Mouse (Mus musculus) heart, embryonic 16.5 days (tissue): ENCODE results near the gene Snx6. TPM values are rescaled to one million over a fixed set of nuclear protein-coding genes. Genes with fewer than 3 reads are reported as not detected.

ENCODE experiments used
- ATAC-seq: fragments of 200-750 bp; cut with Nextera tagmentation; replicated peaks from 2 replicates; pipeline ENCODE4 v1.8.0; 2017; ENCODE audit warnings: moderate number of reproducible peaks; ENCODE audit not compliant: insufficient read depth, low FRiP score; ENCODE audit errors: extremely low read depth
- H3K27ac ChIP-seq: fragments of 300-500 bp; sonication (generic); 2 replicates; pipeline ENCODE4 v1.5.1; 2014; ENCODE audit warnings: mild to moderate bottlenecking, low read length, control low read depth, moderate library complexity
- H3K27me3 ChIP-seq: fragments of 300-500 bp; sonication (generic); 2 replicates; pipeline ENCODE4 v1.6.1; 2014; ENCODE audit warnings: low read length, mixed read lengths; ENCODE audit not compliant: control insufficient read depth, insufficient read depth
- H3K36me3 ChIP-seq: fragments of 300-500 bp; sonication (generic); 2 replicates; pipeline ENCODE4 v1.6.1; 2014; ENCODE audit not compliant: control insufficient read depth, insufficient read depth
- H3K4me1 ChIP-seq: fragments of 300-500 bp; sonication (generic); 2 replicates; pipeline ENCODE4 v1.6.1; 2014; ENCODE audit warnings: low read length, mixed read lengths; ENCODE audit not compliant: control insufficient read depth, insufficient read depth
- H3K4me2 ChIP-seq: fragments of 300-500 bp; sonication (generic); 2 replicates; pipeline ENCODE4 v1.6.1; 2014; ENCODE audit warnings: low read depth, mild to moderate bottlenecking, control low read depth, low read length
- H3K4me3 ChIP-seq: fragments of 300-500 bp; sonication (generic); 2 replicates; pipeline ENCODE4 v1.5.1; 2014; ENCODE audit warnings: mild to moderate bottlenecking, control low read depth, low read length
- H3K9ac ChIP-seq: fragments of 300-500 bp; sonication (generic); 2 replicates; pipeline ENCODE4 v1.6.1; 2014; ENCODE audit warnings: low read length, control low read depth
- H3K9me3 ChIP-seq: fragments of 300-500 bp; sonication (generic); replicated peaks from 2 replicates; pipeline ENCODE4 v1.6.1; 2016; ENCODE audit warnings: low read length; ENCODE audit not compliant: control insufficient read depth
- WGBS: fragments of 180-500 bp; shearing (Covaris S2); extraction: QIAGEN DNeasy Blood & Tissue Kit; methylation state at CpG from one replicate; pipeline ENCODE4 v1.1.7; 2014; 5-methylcytosine and 5-hydroxymethylcytosine counted together
- polyA plus RNA-seq: library from polyadenylated mRNA; unstranded; fragments of >200 nt; fragmentation: Nextera tagmentation; extraction: Ambion mirVana; gene quantifications from 2 replicates; pipeline ENCODE4 v1.2.1, GENCODE M21; 2015

The Snx6 gene
- polyA plus RNA-seq = 98.0 and 107 TPM in 2 replicates

DNA sequence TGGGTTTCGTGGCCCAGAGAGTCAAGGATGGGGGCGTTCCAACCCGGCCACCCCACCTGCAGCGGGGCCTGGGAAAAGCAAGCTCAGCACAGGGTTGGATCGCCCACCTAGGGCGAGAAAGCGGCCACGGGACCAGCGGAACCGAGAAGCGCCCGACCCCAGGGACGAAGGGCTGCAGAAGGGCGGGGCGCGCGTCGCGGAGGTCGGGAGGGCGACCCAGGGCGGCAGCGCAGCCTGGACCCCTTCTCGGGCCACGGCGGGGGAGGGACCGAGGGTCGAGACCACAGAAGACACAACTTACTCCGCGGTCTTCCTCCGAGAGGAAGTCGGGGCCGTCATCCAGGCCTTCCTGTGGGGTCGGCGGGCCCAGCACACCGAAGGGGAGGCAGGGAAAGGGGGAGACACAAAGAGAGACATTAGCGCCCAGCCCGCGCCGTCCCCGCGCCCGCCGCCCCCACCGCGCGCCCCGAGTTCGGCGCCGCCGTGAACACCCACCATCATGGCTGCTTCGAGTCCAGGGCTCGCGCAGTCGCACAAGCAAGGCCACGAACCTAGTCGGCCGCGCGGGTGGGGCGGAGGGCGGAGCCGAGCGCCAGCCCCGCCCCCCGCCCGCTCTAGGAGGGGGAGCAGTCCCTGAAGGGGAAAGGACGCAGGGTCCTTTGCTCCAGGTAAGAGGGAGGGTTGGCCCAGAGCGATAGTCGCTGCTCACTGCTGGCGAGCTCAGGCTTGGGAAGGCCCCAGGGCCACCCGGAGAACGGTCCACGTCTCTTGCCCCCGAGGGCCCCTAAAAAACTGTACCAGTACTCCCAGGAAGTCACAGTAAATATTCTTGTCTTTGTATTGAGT, at the start of gene Snx6:
TSS of gene Snx6 (minus strand) at position 551 of the 846 bp plus-strand sequence.
- Histone ChIP-seq H3K4me1 (peaks cover 19% of the 10 kb centered on the region), H3K27me3 (no peaks in the 10 kb centered on the region), H3K4me3 (peak within 1 kb of the TSS; percentile 77), H3K27ac (peak within 1 kb of the TSS; percentile 90), H3K4me2 (peak within 1 kb of the TSS; percentile 74), H3K36me3 (no peaks in the 10 kb centered on the region), H3K9ac (peak within 1 kb of the TSS; percentile 100), H3K9me3 (no peaks in the 10 kb centered on the region)
- under 1% methylated on average over 76 of the region's 76 CpGs for WGBS
- peak; percentile 96 for ATAC-seq

- Histone ChIP-seq H3K36me3 (no peaks in the 10 kb centered on the region), H3K4me3 (no peak overlapping the region), H3K9ac (no peak overlapping the region), H3K4me2 (no peak overlapping the region), H3K27ac (no peak overlapping the region), H3K9me3 (no peaks in the 10 kb centered on the region), H3K4me1 (no peaks in the 10 kb centered on the region), H3K27me3 (no peaks in the 10 kb centered on the region)
- ATAC-seq = no peak
Measured at GRCm38 (mm10) chr12:54844415-54844814, 48.9 kb upstream of the Snx6 start.

- Histone ChIP-seq H3K36me3 (no peaks in the 10 kb centered on the region), H3K9me3 (no peaks in the 10 kb centered on the region), H3K4me1 (peaks cover 2% of the 10 kb centered on the region; the same call in 1 of the 2 replicates), H3K4me3 (no peak overlapping the region), H3K27me3 (no peaks in the 10 kb centered on the region), H3K4me2 (no peak overlapping the region), H3K9ac (no peak overlapping the region), H3K27ac (no peak overlapping the region)
- WGBS = 88% methylated on average over 1 of the region's 1 CpGs
- no peak for ATAC-seq
Measured at GRCm38 (mm10) chr12:54841576-54841975, 46.1 kb upstream of the Snx6 start.

DNA sequence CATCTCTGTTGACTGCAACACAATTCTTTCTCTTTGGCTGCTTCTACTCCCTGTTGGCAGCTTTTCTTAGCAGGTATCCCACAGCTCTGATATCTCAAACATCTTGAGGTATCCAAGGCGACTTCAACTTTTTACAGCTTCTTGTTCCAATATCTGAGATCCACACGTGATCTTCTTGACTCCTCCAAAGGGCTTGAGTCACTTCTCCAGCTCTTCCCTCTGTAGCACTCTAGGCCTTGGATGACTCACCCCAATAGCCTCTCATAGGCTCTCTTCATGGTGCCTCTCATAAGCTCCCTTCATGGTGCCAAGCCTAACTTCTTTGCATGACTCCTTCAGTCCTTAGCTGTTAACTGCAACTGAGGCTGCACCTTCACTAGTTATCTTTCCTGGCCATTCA, 44.3 kb upstream of the Snx6 start:
- no peaks in the 10 kb centered on the region for H3K27me3 ChIP-seq
- H3K27ac ChIP-seq = no peak overlapping the region
- 69% methylated on average over 2 of the region's 2 CpGs for WGBS
- no peak overlapping the region for H3K9ac ChIP-seq
- H3K4me2 ChIP-seq = no peak overlapping the region
- H3K4me3 ChIP-seq = no peak overlapping the region
- no peak for ATAC-seq
- no peaks in the 10 kb centered on the region for H3K9me3 ChIP-seq
- H3K36me3 ChIP-seq = no peaks in the 10 kb centered on the region
- H3K4me1 ChIP-seq = peaks cover 17% of the 10 kb centered on the region

GRCm38 (mm10) chr12:54838931-54839330, 43.4 kb upstream of the Snx6 start:
- Histone ChIP-seq H3K36me3 (no peaks in the 10 kb centered on the region), H3K27ac (no peak overlapping the region), H3K27me3 (no peaks in the 10 kb centered on the region), H3K9ac (no peak overlapping the region), H3K9me3 (no peaks in the 10 kb centered on the region), H3K4me2 (no peak overlapping the region), H3K4me3 (no peak overlapping the region), H3K4me1 (peaks cover 22% of the 10 kb centered on the region)
- ATAC-seq = no peak

DNA sequence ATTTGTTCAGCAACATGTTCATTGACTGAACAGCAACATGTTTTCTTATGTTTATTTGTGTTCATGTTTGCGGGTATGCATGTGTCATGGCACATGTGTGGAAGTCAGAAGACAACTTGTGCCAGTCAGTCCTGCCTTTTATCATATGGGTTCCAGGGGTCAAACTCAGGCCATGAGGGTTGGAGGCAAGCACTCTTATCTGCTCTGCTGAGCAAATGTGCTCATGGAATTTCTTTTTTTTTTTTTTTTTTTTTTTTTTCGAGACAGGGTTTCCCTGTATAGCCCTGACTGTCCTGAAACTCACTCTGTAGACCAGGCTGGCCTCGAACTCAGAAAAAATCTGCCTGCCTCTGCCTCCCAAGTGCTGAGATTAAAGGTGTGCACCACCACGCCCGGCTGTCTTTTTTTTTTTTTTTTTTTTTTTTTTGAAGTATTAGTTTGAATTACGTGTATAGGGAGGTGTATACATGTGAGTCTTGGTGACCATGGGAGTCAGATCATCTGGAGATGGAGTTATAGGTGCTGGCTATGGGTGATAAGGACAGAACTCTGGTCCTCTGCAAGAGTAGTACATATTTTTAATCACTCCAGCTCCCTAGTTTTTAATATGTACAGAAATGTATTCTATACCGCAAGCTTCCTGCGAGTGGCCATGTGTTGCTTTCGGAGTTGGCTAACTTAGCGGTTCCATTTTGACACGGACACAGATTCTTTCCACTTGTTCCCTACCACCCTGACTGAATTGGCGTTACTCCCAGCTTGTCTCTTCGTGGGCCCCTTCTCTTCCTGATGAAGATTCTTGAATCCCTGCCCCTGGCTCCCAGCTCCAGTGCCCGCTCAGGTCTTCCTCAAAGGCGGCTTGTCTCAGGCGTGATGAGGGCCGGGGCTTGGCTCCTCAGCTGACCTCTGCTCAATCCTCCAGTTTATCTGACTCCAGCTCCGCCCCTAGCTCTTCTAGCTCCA, 40.4 kb upstream of the Snx6 start:
- H3K4me3 ChIP-seq = no peak overlapping the region
- no peaks in the 10 kb centered on the region for H3K27me3 ChIP-seq
- WGBS = 45% methylated on average over 18 of the region's 18 CpGs
- H3K4me2 ChIP-seq = peak overlapping the region; percentile 29
- H3K9me3 ChIP-seq = no peaks in the 10 kb centered on the region
- H3K27ac ChIP-seq = peak overlapping the region; percentile 89
- H3K36me3 ChIP-seq = no peaks in the 10 kb centered on the region
- no peak for ATAC-seq
- H3K9ac ChIP-seq = no peak overlapping the region
- peaks cover 25% of the 10 kb centered on the region for H3K4me1 ChIP-seq

DNA sequence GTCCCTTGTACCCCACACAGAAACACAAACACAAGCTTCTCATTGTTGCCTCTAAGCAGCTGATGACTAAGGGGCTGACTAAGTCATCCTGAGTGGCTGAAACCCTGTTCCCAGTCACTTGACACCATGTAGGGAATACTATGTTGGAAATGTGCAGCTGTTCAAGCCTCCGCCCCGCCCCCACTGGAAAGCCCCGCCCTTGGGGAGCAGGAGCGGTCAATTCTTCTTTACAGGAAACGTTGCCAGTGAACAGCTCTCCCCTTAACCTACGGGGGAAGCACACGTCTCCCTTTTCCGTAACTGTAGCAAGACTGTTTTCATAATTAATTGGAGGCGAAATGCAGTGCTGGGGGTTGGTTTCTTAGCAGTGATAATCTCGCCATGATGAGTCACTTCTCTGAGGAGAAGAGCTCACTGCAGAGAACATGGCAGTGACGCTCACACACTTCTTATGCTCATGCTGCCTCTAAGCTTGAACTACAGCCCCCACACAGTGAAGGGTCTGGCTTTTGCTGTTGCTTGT, 39.5 kb upstream of the Snx6 start:
- 4% methylated on average over 11 of the region's 11 CpGs for WGBS
- no peaks in the 10 kb centered on the region for H3K9me3 ChIP-seq
- no peaks in the 10 kb centered on the region for H3K36me3 ChIP-seq
- H3K4me3 ChIP-seq = peak overlapping the region; percentile 44
- H3K27me3 ChIP-seq = no peaks in the 10 kb centered on the region
- ATAC-seq = peak; percentile 85
- peak overlapping the region; percentile 63 for H3K4me2 ChIP-seq
- H3K4me1 ChIP-seq = peaks cover 25% of the 10 kb centered on the region
- H3K27ac ChIP-seq = peak overlapping the region; percentile 89
- peak overlapping the region; percentile 63 for H3K9ac ChIP-seq

DNA sequence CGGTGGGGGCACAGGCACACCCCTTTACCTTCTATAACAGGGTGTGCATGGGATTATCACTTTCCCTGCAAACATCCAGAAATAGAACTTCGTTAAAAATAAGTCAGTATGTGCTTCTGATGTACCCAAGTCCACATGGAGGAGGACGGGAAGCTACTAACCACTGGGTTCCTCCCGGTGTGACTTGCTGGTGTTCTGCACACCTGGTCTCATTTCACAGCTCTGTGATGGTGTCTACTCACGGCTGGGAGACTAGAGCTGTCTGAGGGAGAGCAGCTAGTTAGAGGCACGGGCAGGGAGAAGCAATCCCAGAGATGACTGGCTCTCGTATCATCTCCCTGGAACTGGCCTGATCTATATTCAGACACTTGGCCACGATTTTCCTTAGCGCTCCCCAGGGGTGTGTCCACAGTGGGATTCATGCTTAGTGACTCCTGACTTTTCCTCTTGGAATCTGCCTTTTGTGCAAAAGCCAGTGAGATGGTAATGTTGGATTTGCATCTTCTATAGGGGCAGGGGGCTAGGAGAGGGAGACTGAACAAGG, 38.4 kb upstream of the Snx6 start:
- Histone ChIP-seq H3K9me3 (no peaks in the 10 kb centered on the region), H3K36me3 (no peaks in the 10 kb centered on the region), H3K9ac (peak overlapping the region; percentile 50), H3K4me1 (peaks cover 25% of the 10 kb centered on the region), H3K4me3 (no peak overlapping the region), H3K27me3 (no peaks in the 10 kb centered on the region), H3K4me2 (peak overlapping the region; percentile 20; the same call in 1 of the 2 replicates), H3K27ac (peak overlapping the region; percentile 76)
- 37% methylated on average over 9 of the region's 9 CpGs for WGBS
- ATAC-seq = no peak
